Mouse (Mus musculus): ENCODE results near the gene Zfp1.

The Zfp1 gene

DNA sequence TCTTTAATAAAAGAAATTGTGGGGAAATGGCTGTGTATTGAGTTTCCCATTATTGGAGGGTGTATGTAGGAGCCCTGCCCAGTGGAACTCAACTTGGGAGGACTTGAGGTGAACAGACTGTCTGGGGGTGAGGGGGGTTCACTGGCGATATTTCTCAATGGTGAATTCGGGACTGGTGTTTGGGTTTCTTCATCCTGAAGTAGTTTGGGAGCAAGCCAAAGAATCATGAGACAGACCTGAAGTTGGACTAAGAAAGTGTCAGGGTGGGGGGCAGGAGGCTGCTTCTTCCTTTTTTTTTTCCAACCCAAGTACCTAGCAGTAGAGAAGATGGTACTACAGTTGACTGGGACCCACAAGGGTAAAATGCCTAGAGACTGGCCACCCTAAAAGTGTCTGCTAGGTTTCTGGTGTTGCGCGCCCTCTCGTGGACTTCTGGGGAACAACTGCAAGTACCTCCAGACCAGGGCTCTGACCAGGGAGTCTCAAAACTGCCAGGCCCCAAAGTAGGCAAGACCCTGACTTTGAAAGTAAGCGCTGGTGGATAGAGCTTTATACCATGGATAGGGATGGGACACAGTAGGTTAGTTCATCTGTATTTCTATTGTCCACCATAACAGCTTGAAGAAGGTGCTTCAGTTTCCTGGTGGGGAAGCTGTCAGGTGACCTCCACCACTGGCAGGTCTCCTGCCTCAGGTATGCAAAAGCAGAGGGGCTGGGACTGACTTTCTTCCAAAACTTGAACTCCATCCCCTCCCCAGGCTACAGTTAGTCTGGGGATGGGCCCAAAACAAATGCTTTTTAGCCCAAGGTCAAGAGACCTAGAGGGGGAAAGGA, 17.3 kb upstream of the Zfp1 start:
- DNase-seq: peak; percentile 48 to 77

DNA sequence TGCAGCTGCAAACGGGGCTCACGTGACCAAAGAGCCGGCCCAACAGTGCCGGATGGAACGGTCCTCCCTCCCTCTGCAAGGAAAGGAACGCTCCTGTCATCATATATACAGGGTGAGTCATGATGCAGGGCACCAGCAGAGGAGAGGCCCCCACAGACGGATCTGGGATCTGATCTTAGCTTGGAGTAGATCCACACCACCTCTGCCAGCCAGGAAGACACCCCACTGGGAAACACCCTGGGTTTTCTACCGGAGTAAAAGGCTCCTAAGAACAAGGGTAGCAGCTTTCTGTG, 16.7 kb upstream of the Zfp1 start:
- DNase-seq: no peak

DNA sequence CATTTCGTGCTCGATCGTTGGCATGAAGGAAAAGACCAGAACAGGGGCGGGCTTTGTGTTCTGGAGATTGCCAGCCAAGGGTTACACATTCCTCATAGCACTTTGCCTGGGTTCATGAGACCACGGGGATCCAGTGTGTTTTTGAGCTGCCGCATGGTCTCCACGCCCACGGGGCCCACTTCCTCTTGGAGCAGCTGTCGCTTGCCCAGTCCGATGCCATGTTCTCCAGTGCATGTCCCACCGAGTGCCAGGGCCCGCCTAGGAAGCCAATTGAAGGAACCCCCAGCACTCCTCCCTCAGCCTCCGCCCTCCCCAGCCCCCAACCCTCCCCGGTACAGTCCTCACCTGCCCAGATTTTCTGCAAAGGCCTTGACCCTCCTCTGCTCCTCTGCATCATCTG, 16.3 kb upstream of the Zfp1 start:
- no peak for DNase-seq

DNA sequence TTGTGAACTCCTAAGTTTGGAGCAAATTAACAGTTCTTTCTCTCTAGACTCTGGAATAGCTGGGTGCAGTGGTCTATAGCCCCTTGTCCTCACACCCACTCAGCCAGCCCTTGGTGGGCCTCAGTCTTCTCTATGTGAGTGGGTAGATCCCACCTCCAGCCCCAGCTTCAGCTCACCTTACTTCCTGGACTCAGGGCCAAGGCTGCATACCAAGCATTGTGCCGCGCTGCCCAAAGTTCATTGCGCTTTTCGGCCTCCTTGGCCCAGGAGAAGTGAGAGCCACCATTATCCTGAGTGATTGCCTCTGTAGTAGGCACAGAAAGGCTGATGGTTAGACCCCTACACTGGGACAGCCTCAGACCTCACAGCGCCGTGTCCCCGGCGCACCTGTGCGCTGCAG, 15.3 kb upstream of the Zfp1 start:
- no peak for DNase-seq

DNA sequence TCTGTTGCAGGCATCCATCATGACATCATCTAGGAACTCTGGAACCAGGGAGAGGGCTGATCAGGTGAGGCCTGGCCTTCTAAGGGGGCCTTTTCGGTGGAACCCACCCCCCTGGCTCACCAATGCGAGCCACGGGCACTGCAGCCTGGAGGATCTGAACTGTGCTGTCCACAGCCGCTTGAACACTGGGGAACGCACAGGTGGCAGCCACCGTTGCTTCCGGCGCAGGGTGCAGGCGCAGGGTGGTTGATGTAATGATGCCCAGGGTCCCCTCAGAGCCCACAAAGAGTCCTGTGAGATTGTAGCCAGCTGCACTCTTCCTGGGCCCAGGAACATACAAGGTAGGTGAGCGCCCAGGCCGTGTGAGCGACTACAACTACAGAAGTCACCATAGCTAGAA, 14.8 kb upstream of the Zfp1 start:
- no peak for DNase-seq

DNA sequence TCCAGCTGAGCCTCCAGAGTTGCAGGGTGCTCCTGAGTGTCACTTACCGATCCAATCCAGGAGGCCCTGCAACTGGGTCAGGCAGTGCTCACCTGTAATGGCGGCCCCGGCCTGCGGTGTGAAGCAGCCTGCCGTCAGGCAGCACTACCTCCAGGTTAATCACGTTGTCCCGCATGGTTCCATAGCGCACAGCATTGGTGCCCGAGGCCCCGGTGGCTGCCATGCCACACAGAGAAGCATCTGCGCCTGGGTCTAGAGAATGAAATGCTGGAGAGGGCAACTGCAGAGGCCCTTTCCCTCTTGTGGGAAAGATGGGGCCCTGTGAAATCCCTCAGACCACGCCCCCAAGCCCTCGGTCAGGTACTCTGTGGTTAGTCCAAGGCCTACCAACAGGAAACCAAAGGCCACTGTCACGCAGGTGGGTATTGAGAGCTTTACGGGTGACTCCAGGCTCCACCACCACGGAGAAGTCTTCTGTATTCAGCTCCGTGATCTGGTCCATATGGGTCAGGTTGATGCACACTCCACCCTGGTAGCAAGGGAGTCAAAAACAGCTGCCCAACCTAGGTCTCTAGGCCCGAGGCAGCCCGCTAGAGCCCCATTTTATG, 14.2 kb upstream of the Zfp1 start:
- no peak for DNase-seq

DNA sequence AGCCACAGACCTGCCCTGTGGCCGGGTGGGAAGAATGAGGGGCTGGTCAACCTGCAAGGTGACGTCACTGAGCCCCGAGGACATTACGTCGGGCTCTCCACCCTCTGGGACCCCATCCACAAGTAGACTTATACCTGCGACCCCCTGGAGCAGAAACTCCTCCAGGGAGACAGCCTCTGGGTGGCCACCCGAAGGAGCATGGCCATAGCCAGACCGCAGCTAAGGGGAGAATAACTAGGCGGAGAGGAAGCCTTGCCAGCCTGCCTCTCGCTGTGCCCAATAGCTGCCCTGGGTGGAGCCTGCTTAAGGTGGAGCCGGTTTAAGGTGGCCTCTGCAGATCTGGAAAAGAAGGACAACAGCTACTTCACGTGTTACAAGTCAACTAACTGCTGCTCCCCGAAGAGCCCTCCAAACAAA, 13.1 kb upstream of the Zfp1 start, which contains the start of gene Ldhd:
Gene Ldhd, minus strand, starts transcription at position 270 of the 417 bp plus-strand sequence.
- peak in 1 of 2 experiments; percentile 28 for DNase-seq

DNA sequence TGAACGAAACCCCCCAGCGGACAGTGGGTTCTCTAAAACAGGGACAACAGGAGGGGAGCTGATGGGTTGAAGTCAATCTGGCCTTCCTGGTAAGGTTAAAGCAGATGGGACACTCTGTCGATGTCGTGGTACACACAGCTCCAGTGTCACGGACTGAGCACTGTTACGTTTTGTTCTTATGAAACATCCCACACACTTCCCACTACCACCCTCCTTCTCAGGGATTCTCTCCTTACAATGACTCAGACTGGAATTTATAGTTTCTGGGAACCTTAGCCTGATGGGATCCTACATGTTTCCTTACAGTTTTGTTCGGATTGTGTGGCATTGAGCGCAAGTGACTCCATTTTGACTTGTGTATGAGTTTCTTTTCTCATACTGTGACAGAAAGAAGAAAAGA, 11.6 kb upstream of the Zfp1 start:
- DNase-seq: no peak

DNA sequence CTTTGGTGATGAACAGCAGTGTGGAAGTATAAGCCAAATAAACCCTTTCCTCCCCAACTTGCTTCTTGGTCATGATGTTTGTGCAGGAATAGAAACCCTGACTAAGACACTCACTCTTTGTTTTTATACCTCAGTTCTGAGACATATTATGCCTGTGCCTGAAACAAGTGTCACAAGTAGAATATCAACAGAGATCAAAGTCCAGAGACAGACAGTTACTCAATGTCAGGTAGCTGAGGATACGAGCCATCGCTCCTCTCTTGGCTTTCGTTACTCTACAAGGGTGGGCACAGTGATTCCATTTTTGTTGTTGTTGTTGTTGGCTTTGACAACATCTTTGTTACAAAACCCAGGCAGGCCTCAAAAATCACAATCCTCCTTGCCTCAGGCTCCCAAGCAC, 10.2 kb upstream of the Zfp1 start:
- DNase-seq: no peak

DNA sequence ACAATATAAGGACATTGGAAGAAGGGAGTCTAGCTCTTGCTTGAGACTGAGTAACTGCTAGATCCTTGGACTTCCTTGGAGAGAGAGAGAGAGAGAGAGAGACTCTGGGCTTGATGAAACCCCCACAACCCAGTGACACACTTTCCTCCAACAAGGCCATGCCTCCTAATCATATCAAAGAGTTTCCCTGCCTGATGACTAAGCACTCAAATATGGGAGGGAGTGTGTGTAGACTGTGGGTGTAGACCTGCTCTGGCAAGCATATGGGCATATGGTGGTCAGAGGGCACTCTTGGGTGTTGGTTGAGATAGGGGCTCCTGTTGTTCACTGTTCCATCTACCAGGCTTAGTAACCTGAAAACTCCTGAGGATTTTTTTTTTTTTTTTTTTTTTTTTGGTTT, 5.1 kb upstream of the Zfp1 start:
- no peak for DNase-seq

DNA sequence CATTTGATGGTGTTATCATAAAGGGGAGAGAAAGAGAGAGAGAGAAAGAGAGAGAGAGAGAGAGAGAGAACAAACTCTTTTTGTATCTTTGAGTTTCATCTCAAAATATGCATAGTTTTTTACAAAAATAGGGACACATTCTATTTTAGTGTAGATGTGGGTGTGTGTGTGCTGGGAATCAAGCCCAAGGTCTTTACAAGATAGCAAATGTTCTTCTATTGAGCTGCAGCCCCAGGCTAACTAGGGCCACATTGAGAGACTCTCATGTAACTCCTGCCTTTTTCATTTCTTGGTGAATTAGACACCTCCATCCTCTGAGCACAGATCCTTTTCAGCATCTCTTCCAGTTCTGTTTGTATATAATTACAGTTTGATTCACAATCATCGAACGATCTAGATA, 2.1 kb upstream of the Zfp1 start:
- DNase-seq: no peak

DNA sequence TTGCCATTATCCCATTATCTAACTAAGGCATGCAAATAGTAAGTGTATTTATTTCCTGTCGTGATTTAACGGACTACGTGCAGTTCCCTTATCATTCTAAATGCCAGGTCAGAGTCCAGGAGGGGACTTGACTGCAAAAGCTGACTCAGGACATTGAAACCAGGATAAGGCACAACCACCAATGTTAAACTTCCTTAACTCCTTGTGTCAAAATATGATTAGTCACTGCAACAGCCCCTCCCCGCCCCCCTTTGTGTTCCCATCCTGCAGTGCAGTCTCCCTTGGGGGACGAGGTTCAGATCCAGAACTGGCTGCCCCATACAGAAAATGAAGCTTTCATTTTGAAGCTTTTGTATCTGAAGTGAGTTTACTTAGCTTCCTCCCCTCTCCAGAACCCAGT, 705 bp upstream of the Zfp1 start:
- DNase-seq: peak in 1 of 2 experiments; percentile 28

DNA sequence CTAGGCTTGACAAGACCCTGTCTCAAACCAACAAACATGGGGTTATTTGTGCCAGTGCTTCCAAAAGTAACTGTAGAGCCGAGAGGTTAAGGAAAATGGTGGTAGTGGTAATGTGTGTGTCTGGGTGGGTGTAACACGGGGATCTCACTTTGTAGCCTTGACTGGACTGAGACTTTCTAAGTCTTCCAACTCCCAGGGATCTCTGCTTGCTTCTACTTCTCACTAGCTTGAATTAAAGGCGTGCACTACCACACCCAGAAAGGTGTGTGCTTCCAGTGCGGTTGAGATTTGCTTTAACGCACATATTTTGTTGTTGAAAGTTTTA, 300 bp upstream of the Zfp1 start:
- DNase-seq: no peak

DNA sequence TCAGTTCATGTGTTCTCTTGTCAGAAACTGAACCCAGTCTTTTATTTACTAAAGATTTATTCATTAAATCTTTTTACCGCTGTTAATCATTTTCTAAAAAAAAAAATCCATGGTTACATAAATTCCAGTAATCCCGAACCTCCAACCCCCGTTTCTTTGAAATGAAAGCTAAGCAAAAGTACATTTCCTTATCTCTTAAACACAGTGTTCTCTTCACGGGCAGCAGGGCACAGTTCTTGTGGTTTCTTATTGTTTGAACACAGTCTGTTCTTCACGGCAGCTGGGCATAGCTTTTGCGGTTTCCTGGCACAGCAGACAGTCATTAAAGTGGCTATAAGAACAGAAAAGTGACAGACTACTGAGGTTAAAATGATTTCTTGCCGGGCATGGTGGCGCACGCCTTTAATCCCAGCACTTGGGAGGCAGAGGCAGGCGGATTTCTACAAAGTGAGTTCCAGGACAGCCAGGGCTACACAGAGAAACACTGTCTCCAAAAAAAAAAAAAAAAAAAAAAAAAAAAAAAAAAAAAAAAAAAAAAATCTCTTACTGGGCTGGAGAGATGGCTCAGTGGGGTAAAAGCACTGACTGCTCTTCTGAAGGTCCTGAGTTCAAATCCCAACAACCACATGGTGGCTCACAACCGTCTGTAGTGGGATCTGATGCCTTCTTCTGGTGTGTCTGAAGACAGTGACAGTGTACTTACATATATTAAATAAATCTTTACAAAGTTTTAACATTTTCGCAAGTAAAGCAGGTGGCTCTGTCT, 1.3 kb downstream of the Zfp1 start:
- peak; percentile 55 to 66 for DNase-seq

DNA sequence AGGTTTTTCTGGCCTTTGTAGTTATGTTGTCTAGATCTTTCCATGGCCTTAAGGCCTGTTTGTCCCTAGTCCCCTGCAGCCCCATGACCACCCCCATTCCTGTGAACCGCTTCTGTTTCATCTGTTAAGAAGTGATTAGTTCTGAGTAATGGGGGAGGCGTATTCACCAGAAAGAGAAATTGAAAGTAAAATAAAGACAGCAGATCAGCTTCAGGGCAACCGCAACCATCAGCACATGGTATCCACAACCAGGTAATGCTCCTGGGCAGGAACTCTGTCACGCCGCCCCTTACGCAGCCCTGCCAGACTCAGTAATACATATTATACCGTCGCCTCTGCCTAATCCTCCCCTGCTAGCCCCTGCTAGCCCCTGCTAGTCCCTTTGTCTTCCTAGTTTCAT, 2.5 kb downstream of the Zfp1 start:
- no peak for DNase-seq

DNA sequence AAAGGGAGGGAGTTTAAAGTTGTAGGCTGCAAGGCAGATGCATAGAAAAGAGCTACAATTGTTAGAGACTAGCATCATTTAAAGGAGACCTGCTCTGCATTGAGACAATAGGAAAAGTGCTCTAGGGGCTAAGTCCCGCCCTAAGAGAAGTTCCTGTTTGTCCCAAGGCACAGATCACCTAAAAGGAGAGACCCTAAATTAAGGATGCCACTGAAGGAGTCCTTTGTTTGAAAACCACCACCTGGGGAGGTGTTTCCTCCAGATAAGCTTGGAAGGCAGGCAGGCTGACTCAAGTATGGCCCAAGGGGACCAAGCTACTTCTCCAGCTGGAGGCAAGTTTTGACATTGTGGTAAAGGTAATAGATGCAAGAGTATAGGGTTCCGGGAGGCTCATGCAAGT, 5.6 kb downstream of the Zfp1 start:
- no peak for DNase-seq

DNA sequence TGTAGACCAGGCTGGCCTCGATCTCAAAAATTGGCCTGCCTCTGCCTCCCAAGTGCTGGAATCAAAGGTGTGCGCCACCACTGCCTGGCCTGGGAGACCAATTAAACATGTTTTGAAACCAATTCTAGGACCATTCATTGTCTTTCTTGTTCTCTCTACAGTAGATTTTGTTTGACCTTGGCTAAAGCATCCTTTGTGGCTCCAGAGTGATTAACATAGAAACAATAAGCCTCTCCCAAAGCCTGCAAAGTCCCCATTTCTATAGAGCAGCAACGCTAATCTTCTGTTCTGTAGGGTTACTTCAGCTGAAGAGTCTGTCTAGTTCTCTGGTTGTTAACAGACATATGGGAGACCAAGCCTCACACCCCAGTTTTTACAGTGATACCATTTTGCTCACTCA, 7.5 kb downstream of the Zfp1 start:
- DNase-seq: no peak

DNA sequence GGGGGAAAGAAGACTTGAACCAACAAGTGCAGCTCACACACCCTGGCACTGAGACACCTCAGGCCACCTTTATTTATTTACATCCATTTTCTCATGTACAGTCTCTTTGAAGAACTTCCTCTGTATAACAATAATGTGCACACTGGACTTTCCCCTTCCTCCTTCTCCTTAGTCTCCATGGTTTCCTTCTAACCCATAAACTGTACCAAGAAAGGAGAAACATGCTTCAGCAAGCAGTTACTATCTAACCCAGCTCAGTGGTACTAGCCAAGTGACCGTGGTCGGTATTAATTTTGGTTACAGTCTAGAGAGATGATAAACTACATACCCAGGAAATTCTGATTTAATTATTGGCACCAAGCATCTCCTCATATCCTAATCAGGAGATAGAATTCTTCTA, 10.3 kb downstream of the Zfp1 start:
- no peak for DNase-seq

DNA sequence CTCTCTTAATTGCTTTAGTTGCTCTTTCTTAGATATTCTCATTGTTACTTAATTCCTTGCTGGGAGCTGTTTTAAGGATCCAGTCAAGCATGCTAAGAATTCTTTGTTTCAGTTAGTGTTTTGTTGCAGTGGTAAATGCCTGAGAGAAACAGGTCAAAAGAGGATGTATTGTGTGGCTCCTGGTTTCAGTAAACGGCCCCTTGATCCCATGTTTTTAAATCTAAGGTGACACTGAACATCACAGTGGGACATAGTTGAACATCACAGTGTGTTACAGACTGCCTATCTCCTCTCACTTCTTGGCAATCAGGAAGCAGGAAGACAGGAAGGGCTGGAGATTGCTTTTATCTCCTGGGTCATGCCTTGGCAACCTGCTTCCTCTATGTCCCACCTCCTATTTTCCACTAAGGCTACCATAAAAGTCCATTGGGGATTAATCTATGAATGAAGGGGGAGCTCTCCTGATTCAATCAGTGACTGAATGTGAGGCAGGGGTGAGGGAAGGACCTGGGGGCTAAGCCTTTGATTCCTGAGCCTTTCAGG, 14.2 kb downstream of the Zfp1 start:
- DNase-seq: no peak

DNA sequence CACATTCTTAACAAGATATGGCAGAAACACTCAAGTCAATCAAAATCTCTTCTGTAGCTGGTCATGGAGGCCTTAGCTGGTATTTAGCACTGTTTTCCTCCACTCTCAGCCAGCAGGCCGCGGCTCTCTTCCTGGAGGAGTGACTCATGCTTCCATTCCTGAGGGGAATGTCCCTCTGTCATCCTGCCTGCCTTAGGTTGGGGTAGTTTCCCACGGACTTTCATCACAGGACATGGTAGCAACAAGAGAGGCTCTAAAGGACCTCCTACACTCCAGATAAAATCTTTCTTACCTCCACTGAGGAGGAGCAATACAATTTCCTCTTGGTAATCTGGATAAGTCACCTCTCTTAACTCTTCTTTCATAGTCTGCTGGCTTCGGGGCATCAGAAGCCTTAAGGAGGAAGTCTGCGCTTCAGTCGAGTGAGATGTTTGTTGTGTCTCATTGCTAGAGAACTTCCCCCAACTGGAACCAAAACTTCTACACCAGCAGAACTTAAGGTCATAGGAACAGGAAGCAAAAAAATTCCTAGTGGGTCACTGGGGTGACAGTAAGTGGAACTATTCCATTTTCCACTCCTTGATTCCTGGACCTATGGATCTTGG, 15.7 kb downstream of the Zfp1 start:
- DNase-seq: no peak

DNA sequence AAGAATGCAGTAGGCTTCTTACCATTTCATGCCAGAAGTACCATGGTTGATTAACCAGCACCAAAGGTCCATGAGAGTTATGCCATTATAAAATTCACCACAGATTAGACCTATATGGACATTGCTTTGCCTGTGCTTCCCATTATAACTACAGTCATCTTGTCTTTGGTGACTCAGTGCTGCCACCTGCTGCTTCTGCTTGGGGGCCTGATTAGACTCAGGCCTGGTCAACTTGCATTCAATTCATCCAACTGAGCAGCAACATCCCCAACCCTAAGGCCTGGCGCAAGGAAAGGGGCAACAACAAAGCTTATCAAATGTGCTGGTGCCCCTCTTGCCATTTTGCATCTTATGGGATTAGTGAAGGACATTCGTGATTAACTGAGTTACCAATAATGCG, 19.3 kb downstream of the Zfp1 start:
- peak; percentile 67 to 84 for DNase-seq

DNA sequence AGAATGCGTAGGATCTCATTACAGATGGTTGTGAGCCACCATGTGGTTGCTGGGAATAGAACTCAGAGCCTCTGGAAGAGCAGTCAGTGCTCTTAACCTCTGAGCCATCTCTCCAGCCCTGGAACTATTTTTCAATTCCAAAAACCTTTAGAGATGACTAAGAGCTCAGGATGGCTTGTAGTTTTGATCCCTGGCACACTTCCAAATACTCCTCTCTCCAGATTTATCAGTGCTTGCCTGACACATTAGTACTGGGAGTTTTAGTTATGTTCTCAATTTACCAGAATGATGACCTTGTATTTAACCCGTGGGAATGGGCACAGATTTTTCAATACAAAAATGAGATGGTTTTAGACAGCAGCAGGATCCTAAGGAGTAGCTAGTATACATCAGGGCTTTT, 23.6 kb downstream of the Zfp1 start:
- no peak for DNase-seq

DNA sequence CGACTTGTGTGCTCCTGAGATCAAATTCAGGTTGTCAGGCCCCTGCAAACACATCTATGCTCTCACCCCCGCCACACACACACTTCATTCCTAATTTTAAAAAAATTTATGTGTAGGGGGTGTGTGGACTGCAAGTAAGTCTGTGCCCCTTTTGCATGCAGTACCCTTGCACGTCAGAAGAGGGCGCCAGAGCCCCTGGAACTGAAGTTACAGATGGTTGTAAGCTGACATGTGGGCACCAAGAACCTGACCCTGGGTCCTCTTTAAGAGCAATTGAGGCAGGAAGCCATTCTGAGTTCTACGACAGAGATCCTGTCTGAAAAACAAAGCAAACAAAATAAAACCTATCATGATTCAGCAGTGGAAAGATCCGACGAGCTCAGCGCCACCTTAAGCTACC, 33.0 kb downstream of the Zfp1 start:
- DNase-seq: peak; percentile 10 to 29

DNA sequence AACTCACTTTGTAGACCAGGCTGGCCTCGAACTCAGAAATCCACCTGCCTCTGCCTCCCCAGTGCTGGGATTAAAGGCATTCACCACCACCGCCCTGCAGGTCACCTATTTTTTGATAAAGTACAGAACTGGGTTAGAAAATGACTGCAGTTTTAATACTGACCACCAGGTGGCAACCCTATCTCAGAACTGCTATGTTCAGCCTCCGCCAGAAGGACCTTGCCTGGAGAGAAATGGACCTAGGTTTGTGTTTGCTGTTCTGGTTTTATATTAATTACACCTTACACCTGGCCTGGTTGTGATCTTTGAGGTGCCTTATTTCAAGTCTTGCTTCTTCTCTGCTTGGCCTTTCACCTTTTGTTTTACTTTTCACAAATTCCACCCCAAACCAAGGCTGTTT, 34.9 kb downstream of the Zfp1 start:
- peak in 1 of 2 experiments; percentile 36 for DNase-seq

All from spleen, adult 18-20 months (tissue).